Mouse (Mus musculus) limb, embryonic 11.5 days (tissue): Measurements from ENCODE around the gene Apba2. TPM values are rescaled to one million over a fixed set of nuclear protein-coding genes. Genes with fewer than 3 reads are reported as not detected.

Experiments
- ATAC-seq: fragments of 200-750 bp; cut with Nextera tagmentation; 2 replicates; pipeline ENCODE4 v1.8.0; 2017; ENCODE audit warnings: low read depth; ENCODE audit not compliant: insufficient number of reproducible peaks, low FRiP score, low TSS enrichment
- DNase-seq: peaks from one replicate; pipeline ENCODE4 v3.0.0-alpha.2; 2015; ENCODE audit warnings: low spot score
- H3K27ac ChIP-seq: fragments of 300-500 bp; sonication (generic); replicated peaks from 2 replicates; pipeline ENCODE4 v1.5.1; 2014; ENCODE audit warnings: low read depth, mild to moderate bottlenecking, low read length
- H3K27me3 ChIP-seq: fragments of 300-500 bp; sonication (generic); 2 replicates; pipeline ENCODE4 v1.6.1; 2014; ENCODE audit warnings: mild to moderate bottlenecking, low read length, mixed read lengths; ENCODE audit not compliant: control insufficient read depth, insufficient read depth
- H3K36me3 ChIP-seq: fragments of 300-500 bp; sonication (generic); 2 replicates; pipeline ENCODE4 v1.6.1; 2014; ENCODE audit warnings: mild to moderate bottlenecking, low read length, moderate library complexity, mixed read lengths; ENCODE audit not compliant: control insufficient read depth, insufficient read depth
- H3K4me1 ChIP-seq: fragments of 300-500 bp; sonication (generic); 2 replicates; pipeline ENCODE4 v1.6.1; 2014; ENCODE audit warnings: low read length, mixed read lengths; ENCODE audit not compliant: control insufficient read depth, insufficient read depth
- H3K4me2 ChIP-seq: fragments of 300-500 bp; sonication (generic); 2 replicates; pipeline ENCODE4 v1.6.1; 2014; ENCODE audit warnings: low read depth, mild to moderate bottlenecking, moderate library complexity; ENCODE audit not compliant: severe bottlenecking
- H3K4me3 ChIP-seq: fragments of 300-500 bp; sonication (generic); 2 replicates; pipeline ENCODE4 v1.5.1; 2014; ENCODE audit warnings: low read depth, low read length
- H3K9ac ChIP-seq: fragments of 300-500 bp; sonication (generic); 2 replicates; pipeline ENCODE4 v1.6.1; 2014; ENCODE audit warnings: mild to moderate bottlenecking, low read length
- H3K9me3 ChIP-seq: fragments of 300-500 bp; sonication (generic); 2 replicates; pipeline ENCODE4 v1.6.1; 2016; ENCODE audit warnings: low read length; ENCODE audit not compliant: control insufficient read depth
- WGBS: fragments of 180-500 bp; shearing (Covaris S2); extraction: QIAGEN DNeasy Blood & Tissue Kit; methylation state at CpG from one replicate; pipeline ENCODE4 v1.1.7; 2014; 5-methylcytosine and 5-hydroxymethylcytosine counted together
- polyA plus RNA-seq: library from polyadenylated mRNA; unstranded; fragments of >200 nt; fragmentation: Nextera tagmentation; extraction: Ambion mirVana; gene quantifications from 2 replicates; pipeline ENCODE4 v1.2.1, GENCODE M21; 2014

The Apba2 gene
- polyA plus RNA-seq, 1 experiment from 2014 or later, result 6.3 TPM

- 93% methylated on average over 3 of the region's 3 CpGs for WGBS
- no peak overlapping the region for H3K9ac ChIP-seq
- no peak overlapping the region for H3K4me3 ChIP-seq
- DNase-seq (no peak), ATAC-seq (no peak)
- H3K27me3 ChIP-seq, result no peaks in the 10 kb centered on the region
- no peaks in the 10 kb centered on the region for H3K4me1 ChIP-seq
- no peak overlapping the region for H3K27ac ChIP-seq
- no peak overlapping the region for H3K4me2 ChIP-seq
- no peaks in the 10 kb centered on the region for H3K9me3 ChIP-seq
- H3K36me3 ChIP-seq, result no peaks in the 10 kb centered on the region
Measured at GRCm38 (mm10) chr7:64640651-64641050, 139.1 kb downstream of the Apba2 start.

- no peaks in the 10 kb centered on the region for H3K27me3 ChIP-seq
- DNase-seq (no peak), ATAC-seq (no peak)
- no peak overlapping the region for H3K4me3 ChIP-seq
- whole genome bisulfite sequencing, result 63% methylated on average over 1 of the region's 1 CpGs
- H3K9me3 ChIP-seq, result no peaks in the 10 kb centered on the region
- no peak overlapping the region for H3K9ac ChIP-seq
- H3K4me1 ChIP-seq, result no peaks in the 10 kb centered on the region
- no peak overlapping the region for H3K4me2 ChIP-seq
- H3K27ac ChIP-seq, result no peak overlapping the region
- H3K36me3 ChIP-seq, result no peaks in the 10 kb centered on the region
Measured at GRCm38 (mm10) chr7:64642903-64643302, 141.4 kb downstream of the Apba2 start.

GRCm38 (mm10) chr7:64645458-64645857 lies 144.0 kb downstream of the Apba2 start:
- H3K4me2 ChIP-seq, result no peak overlapping the region
- H3K4me3 ChIP-seq, result no peak overlapping the region
- H3K4me1 ChIP-seq, result no peaks in the 10 kb centered on the region
- WGBS, result 79% methylated on average over 3 of the region's 3 CpGs
- H3K9me3 ChIP-seq, result no peaks in the 10 kb centered on the region
- no peak overlapping the region for H3K9ac ChIP-seq
- ATAC-seq, result no peak
- H3K36me3 ChIP-seq, result no peaks in the 10 kb centered on the region
- no peak for DNase-seq
- no peaks in the 10 kb centered on the region for H3K27me3 ChIP-seq
- H3K27ac ChIP-seq, result no peak overlapping the region

DNA sequence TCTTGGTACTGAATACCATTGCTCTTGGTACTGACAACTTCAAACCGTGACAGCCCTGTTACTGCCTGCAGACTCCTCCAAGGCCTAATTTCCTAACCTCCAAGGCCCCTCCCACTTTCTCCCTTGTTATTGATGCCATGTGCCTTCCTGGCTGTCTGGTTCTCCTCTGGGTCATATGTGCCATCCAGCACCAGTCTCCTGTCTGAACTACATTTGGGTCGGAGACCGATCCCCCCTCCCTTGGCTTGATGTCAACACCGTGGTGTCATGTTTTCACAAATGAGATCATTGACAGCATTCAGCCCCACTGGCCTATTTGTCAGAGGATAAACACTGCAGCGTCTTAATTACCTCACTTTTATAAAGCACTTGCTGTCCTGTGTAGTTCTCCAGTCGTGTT lies 144.5 kb downstream of the Apba2 start:
- no peak for ATAC-seq
- Histone ChIP-seq H3K27me3 (no peaks in the 10 kb centered on the region), H3K4me2 (no peak overlapping the region), H3K9ac (no peak overlapping the region), H3K4me3 (no peak overlapping the region), H3K27ac (no peak overlapping the region), H3K9me3 (no peaks in the 10 kb centered on the region), H3K36me3 (no peaks in the 10 kb centered on the region), H3K4me1 (no peaks in the 10 kb centered on the region)
- 66% methylated on average over 6 of the region's 6 CpGs for WGBS
- DNase-seq, result no peak

DNA sequence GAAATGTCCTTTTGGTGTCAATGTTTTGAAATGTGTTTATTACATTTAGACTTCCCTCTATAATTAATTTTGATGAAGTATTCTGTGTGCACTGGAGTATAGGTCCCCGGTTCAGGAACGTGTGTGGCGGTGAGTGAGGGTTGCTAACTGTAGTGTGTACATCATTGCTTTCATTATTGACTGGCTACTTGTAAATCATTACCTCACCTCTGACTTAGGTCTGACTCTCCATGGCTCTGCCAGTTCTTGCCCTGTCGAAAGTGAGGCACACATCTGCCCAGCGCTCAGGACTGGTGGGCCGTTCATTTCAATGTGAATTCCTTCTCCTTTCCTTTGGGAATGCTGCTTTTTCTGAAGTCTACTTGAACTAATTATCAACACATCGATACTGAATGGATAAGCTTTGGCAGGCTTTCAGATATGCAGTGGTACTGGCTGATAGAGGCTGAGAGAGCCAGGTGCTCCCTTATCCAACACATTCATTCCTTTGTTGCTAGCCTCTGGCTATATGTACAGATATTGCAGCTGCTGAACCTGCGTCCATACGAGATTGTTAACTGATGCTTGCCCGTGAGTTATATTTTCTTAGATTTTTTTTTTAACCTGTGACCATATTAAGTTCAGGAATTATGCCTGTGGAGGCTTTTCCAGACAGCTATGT lies 147.6 kb downstream of the Apba2 start:
- ATAC-seq (no peak), DNase-seq (no peak)
- Histone ChIP-seq H3K9me3 (no peaks in the 10 kb centered on the region), H3K27ac (no peak overlapping the region), H3K4me1 (no peaks in the 10 kb centered on the region), H3K4me2 (no peak overlapping the region), H3K4me3 (no peak overlapping the region), H3K27me3 (no peaks in the 10 kb centered on the region), H3K9ac (no peak overlapping the region), H3K36me3 (no peaks in the 10 kb centered on the region)
- WGBS, result 81% methylated on average over 10 of the region's 10 CpGs

GRCm38 (mm10) chr7:64651963-64652362 lies 150.5 kb downstream of the Apba2 start:
- Histone ChIP-seq H3K4me2 (no peak overlapping the region), H3K27me3 (no peaks in the 10 kb centered on the region), H3K4me1 (no peaks in the 10 kb centered on the region), H3K36me3 (no peaks in the 10 kb centered on the region), H3K9ac (no peak overlapping the region), H3K27ac (no peak overlapping the region), H3K4me3 (no peak overlapping the region), H3K9me3 (no peaks in the 10 kb centered on the region)
- 73% methylated on average over 3 of the region's 3 CpGs for WGBS
- no peak for DNase-seq
- ATAC-seq, result no peak

DNA sequence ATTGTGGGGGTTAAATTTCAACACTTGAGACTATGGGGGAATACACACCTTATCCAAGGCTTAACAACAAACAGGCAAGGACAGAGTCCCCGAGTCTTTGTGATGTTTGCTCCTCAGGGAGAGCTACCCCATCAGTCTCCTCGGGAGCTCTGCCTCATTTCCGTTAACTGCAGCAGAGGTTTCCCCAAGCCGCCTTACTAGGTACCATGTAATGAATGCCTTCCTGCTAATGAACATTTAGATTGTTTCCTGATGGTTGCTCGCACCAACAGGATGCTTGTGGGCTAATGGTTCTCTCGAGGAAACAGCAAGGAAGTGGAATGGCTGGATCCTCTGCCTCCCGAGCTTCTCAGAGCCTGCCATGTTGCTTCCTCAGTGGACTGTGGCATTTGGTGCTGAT lies 155.3 kb downstream of the Apba2 start:
- H3K9ac ChIP-seq, result no peak overlapping the region
- H3K4me2 ChIP-seq, result no peak overlapping the region
- 30% methylated on average over 7 of the region's 7 CpGs for WGBS
- no peaks in the 10 kb centered on the region for H3K27me3 ChIP-seq
- DNase-seq (peak; percentile 21), ATAC-seq (no peak)
- no peaks in the 10 kb centered on the region for H3K36me3 ChIP-seq
- H3K27ac ChIP-seq, result no peak overlapping the region
- no peaks in the 10 kb centered on the region for H3K4me1 ChIP-seq
- no peaks in the 10 kb centered on the region for H3K9me3 ChIP-seq
- no peak overlapping the region for H3K4me3 ChIP-seq

DNA sequence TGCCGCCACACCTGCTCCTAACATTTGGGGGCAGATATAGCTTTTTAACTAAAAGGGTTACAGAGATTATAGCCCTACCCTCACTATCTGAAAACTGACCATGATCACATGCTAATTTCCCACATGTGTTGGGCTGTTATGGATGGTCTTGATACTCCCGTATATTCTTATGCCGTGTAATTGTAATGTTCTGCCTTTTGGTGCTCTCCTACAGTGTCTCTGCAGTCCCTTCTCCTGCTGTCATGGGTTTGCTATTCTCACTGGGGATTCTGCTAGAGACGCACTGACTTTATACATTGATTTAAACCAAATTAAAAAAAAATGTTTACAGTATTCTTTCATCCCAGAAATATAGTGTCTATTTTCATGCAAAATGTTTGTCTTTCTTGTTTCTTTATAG lies 157.4 kb downstream of the Apba2 start:
- 81% methylated on average over 4 of the region's 4 CpGs for WGBS
- no peak for ATAC-seq

DNA sequence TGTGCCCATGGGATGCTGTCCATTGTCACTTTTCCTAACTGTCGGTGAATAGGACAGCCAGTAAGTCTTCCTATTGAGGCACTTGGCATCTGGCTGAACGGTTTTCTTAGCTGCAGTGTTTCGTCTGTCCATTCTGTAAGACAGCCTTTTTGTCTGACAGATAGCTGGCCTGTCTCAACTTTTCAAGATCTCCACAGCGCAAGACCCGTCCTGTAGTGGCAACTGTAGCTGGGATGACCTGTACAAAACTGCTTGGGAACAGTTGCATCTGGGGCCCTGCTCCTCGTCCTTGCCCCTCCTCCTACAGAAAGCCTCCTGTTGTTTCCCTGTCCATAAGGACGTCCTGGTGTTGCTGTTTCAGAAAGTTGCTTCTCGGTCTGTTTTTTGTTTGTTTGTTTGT lies 157.8 kb downstream of the Apba2 start:
- Histone ChIP-seq H3K4me1 (no peaks in the 10 kb centered on the region), H3K4me3 (no peak overlapping the region), H3K36me3 (no peaks in the 10 kb centered on the region), H3K27ac (no peak overlapping the region), H3K4me2 (no peak overlapping the region), H3K27me3 (no peaks in the 10 kb centered on the region), H3K9ac (no peak overlapping the region), H3K9me3 (no peaks in the 10 kb centered on the region)
- WGBS, result 73% methylated on average over 8 of the region's 8 CpGs
- DNase-seq (no peak), ATAC-seq (no peak)

More for the DNA sequence above, 157.4 kb downstream of the Apba2 start:
- Histone ChIP-seq H3K9me3 (no peaks in the 10 kb centered on the region), H3K4me3 (no peak overlapping the region), H3K4me1 (no peaks in the 10 kb centered on the region), H3K4me2 (no peak overlapping the region), H3K27ac (no peak overlapping the region), H3K36me3 (no peaks in the 10 kb centered on the region), H3K9ac (no peak overlapping the region), H3K27me3 (no peaks in the 10 kb centered on the region)
- DNase-seq, result no peak
